Mouse (Mus musculus) urinary bladder, adult 18-20 months (tissue): Measurements from ENCODE around the gene Rps24.
A peak's percentile ranks its signal among the peaks of the same experiment; 100 is the strongest.

Experiments used
- DNase-seq, 2 experiments: peaks; one replicate each; pipeline ENCODE4 v3.0.0; 2022; ENCODE audit warnings: low spot score in 2 of 2, mixed read lengths in 2 of 2

Gene Rps24

DNA sequence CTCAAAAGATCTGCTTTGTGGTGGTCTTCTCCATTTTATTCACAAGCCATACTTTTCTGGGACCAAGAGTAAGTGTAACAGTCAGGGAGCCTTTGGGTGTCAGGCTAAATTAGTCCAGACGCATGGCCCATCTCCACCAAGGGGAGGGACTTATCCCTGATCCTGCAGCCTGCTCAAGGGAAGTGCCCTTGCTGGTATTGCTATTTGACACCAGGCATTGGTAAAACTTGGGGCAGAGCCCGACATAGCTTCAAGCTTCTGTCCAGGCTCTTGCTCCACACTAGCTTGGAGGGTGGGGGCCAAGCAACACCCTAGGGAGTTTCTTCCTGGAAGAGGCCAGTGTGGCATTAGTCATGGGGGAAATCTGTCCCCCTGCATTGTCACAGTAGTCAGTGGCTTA lies 23.8 kb downstream of the Rps24 start:
- DNase-seq: no peak

DNA sequence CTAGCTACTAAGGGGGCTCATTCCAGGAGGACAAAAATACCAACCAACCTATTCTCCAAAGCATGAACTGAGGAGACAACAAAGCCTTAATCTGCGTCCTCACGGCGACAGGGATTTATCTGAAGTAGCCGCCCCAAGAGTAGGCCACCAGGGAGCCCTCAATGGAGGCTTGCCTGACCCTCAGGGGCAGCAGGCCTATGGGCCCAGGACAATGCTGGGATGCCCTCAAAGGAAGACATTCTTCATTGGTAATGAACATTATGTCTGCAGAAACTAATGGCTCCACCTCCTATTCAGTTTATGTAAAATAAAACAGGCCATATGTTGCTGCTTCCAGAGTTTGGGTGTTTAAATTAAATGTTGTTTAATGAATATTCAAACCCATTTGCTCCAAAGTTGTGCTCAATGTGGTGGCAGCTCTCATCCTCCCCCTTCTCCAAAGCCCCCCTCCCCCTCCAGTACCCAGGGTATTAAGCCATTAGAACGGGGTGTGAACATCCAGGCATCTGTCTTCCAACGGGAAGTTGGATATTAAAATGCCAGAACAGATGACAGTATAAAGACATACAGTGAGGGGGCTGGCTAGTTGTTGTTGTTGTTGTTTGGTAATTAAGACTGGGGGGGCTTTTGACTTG lies 25.7 kb downstream of the Rps24 start:
- DNase-seq: no peak

DNA sequence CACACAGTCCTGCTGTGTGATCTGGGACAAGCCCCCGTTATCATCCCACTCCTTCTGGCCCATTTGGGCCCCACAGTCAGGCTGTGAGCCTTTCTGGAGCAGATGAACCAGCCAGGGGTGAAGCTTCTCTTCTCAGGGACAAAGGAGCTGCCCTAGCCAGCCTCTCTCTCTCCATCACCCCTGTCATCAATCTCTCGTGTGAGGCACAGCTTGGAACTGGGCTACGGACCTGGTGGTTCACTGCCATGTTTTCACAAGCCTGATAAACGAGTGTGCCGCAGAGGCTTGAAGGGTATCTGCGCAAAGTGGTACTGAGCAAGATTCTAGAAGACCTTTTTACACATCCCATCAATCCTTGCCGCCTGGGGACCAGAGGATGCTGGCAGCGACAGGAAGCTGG lies 34.7 kb downstream of the Rps24 start:
- DNase-seq: no peak

DNA sequence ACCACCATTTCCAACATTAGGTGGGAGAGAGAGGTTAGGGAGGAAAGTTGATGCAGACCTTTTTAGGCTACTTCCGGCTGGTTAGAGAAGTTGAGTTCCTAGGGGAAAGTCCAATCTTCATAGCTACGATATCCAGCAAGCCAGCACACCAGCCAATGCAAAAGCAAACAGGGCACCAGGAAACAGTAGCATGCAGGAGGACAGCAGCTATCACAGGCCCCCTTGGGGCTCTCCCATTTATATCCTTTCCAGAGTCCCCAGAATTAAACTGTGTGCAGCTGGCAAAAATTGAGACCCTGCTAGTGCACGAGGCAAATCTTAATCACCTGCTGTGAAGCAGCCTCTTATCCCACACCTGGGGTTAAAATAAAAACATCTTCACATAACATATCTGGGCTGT lies 38.2 kb downstream of the Rps24 start:
- no peak for DNase-seq

DNA sequence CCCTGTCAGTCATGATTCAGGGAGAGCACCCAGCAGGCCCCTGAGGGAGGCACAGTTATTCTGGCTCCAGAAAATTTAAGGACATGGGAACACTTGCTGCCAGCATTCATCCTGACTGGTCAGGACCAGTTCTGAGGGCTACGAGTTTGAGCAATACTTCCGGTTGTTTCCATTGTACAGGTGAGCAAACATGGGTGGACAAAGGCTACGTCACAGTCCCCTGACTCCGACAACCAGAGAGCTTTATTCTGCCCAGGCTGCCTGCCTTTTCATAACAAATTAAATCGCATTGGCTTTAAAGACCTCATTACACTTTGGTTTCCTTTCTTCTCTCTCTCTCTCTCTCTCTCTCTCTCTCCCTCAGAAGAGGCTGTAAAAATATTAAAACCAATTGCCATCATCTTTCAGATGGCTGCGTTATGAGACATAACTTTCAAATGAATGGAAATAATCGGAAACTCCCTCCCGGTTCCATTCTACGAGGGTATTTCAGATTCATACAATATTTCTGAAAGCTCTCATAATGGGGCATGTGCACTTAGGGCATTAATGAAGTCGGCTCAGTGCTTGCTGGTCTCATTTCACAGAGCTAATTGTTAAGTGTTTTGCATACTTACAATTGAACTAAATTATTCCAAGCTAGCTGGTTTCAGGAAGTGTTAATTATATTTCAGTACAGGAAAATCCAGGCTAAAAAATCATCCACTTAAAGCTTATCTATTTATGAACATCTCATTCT lies 38.9 kb downstream of the Rps24 start:
- no peak for DNase-seq

DNA sequence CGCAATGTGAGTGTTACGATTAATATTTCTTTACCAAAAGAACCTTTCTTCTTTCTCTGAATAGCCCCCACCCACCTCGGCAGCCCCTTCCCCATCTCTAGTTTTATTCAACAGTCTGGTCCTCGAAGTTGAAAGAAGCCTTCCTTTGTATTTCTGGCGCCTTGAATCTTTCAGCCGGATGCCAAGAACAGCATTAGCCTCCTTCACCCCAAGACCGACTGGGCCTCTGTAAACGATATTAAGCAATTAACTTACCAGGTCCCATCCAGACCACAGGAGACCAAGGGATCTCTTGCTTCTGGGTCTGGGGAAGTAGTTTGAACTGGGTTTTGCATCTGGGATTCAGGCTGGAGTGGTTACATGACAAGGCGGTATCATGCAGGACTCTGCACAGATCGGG lies 39.5 kb downstream of the Rps24 start:
- no peak for DNase-seq

DNA sequence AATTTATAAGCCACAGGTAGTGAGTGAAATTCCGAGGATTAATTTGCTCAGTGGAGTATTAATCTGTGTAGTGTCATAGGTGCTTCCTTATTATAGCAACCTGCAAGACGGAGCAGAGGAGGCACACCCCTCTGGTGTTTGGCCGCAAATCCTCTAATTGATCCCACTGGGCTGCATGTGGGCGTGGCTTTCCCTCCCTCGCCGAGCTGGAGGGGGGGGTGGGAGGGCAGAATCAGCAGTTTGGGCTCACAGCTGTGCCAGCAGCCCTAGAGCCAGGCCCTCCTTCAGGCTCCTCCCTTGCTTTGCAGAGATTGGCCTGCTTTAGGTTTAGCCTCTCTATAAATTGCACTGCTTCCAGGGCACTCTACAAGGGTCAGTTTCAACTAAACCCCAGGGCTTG lies 43.3 kb downstream of the Rps24 start:
- DNase-seq: no peak

DNA sequence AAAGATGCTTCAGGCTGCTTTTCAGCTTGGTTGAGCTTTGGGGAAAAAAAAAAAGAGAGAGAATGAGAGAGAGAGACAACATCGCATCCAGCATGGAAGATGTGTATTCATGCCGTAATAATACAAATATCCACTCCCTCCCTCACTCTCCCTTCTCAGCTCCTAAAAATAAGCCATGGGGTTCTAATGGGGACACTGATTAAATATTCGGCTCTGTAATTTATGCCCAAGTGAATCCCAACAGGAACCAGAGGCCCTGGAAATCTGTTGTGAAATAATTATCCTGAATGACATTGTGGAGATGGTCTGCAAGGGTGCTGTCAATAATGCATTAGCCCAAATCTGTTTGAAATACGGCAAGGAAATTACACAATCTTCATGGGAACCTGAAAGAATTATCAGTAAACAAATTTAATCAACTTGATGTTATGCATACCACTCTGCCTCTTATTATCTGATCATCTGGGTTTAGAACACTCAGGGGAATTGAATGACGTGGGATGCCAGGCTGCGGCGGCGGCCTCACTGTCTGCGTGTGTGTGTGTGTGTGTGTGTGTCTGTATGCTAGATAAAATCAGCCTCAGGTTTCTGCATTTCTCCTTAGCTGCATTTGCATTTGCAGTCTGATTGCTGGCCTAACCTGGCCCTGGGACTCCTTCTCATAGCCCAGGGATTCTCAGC lies 48.1 kb downstream of the Rps24 start:
- DNase-seq: peak; percentile 19 to 21

DNA sequence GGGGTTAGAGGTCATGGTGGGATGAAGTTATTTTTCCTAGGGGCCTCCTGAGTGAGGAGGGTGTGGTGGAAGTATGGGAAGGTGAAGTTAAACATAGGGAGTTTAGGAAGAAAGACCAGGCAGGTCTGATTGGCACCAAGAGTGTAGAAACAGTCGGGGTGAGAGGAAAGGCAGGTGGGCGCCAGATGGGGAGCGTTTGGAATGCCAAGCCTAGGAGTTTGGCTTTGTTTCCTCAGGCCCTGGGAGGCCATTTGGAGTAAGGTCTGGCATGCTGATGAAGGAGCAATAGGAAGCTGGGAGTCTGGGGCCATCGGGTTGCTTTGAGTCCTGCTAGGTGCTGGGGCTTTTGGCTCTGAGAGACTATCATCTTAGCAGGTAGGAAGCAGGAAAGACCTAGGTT lies 56.0 kb downstream of the Rps24 start:
- DNase-seq: no peak

DNA sequence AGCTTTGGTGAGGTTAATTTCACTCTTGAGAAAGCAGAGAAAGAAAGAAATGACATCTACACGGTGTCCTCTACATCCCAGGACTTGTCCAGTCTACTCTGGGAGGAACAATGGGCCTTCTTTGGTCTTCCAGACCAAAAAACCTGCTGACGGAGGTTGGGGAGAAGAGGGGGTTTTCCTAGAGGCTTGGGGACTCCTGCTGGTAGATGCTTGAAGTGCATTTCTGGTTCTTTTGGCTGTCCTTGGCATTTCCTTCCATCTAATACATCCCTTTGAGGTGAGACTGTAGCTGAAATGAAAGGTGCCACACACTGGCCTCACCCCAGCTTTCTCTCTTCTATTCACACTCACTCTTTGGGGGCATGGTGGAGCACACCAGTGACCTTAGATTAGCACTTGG lies 57.1 kb downstream of the Rps24 start:
- peak; percentile 15 to 44 for DNase-seq
